Mouse (Mus musculus) cerebellum, adult 9-11 months (tissue): ENCODE results near the gene Uspl1.

Source experiments
- DNase-seq: peaks from one replicate; pipeline ENCODE4 v3.0.0; 2022

Gene Uspl1

GRCm38 (mm10) chr5:149261449-149261848 is 77.3 kb downstream of the Uspl1 start:
- DNase-seq, result no peak

GRCm38 (mm10) chr5:149261866-149262265 is 77.7 kb downstream of the Uspl1 start:
- no peak for DNase-seq

DNA sequence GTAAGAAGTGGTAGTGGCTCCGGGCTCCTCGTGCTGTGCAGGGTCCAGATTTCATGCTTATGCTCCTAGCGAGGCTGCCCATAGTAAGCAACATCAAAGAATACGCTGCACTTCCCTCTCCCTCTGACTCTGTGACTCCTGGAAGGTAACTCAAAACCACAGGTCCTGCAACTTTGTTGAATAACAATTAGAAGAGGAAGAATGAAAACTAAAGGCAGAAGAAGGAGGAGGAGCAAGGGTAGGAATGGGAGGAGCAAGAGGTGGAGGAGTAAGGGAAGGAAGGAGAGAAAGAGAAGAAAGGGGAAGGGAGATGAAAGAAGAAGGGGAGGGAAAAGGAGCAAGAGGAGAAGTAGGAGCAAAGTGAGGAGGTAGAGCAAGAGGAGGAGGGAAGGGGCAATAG is 80.3 kb downstream of the Uspl1 start, which contains the start of gene Alox5ap:
Gene Alox5ap, plus strand, starts transcription at position 363 of the 400 bp plus-strand sequence.
- DNase-seq, result no peak

- DNase-seq, result no peak
Measured at GRCm38 (mm10) chr5:149264878-149265279, 80.7 kb downstream of the Uspl1 start.
